Mouse (Mus musculus): Measurements from ENCODE around the gene Lrrc8d.

- peak; percentile 32; the same call in 1 of the 2 replicates for TF ChIP-seq SMC3 (IDR thresholded peaks at IDR 0.05; ENCODE audit: low read depth, low read length)
- TF ChIP-seq E2F4 (IDR thresholded peaks at IDR 0.05; ENCODE audit: insufficient replicate concordance, low read depth, low read length): no peak
- no peak for TF ChIP-seq POLR2A (IDR thresholded peaks at IDR 0.05; ENCODE audit: low read depth, low read length)
- TF ChIP-seq CTCF (conservative IDR thresholded peaks at IDR 0.05 in 1 of 2, IDR thresholded peaks at IDR 0.05 in 1 of 2; ENCODE audit: low read depth in 2 of 2, low read length in 2 of 2): peak in 1 of 2 experiments; percentile 52; a peak in 2 of 4 replicates
- TF ChIP-seq TBP (conservative IDR thresholded peaks at IDR 0.05; ENCODE audit: low read depth, low read length): no peak
- TF ChIP-seq CHD2 (IDR thresholded peaks at IDR 0.05; ENCODE audit: low read length): no peak; the same call in 1 of the 2 replicates
- TF ChIP-seq EP300 (IDR thresholded peaks at IDR 0.05; ENCODE audit: low read length): no peak; the same call in 1 of the 2 replicates
Measured at GRCm38 (mm10) chr5:105686331-105686995, 13.3 kb upstream of the Lrrc8d start.

Data from CH12.LX (cell line).